Comparison of ENCODE assay signal across 9 mouse cellular contexts in the genomic region with DNA sequence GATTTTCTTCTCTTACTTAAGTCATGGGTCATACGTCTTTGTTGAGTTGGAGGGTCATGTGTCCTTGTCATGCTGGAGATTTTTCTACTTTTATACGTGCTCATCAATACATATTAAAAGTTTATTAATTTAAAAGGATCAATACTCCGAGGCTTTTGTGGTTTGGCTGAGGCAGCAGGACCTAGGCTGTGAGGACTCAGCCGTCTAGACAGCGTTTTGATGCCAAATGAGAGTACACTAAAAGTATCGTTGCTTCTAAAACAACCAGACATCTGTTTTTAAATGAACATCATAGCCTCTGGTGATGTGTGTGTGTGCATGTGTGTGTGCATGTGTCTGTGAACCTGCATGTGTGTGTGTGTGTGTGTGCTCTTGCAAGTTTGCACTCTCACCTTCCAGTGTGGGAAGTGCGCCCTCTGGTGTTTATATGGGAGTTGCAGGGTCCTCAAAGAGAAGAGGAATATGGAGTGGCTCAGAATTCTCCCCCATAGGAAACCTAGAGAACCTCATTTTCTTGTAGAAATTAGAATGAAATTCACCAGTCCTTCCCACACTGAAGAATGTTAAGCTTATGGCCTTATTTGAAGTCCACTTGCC. TPM values are rescaled to one million over a fixed set of nuclear protein-coding genes. Genes with fewer than 3 reads are reported as not detected.
DNase-seq lines count a peak whose midpoint lies in the region; ATAC-seq and TF ChIP-seq lines count a peak whose summit lies in the region.
"Had no signal": no experiment of that assay in that cellular context is flagged by ENCODE, and none has a peak within 500 bp of the region (broad histone marks: within the 10 kb centered on the region; RNA-seq: fewer than 3 reads in every experiment).

No protein-coding gene starts in this region.

- no peak for TF ChIP-seq EP300 in heart, postnatal 0 days (IDR thresholded peaks at IDR 0.05; ENCODE audit: low read depth)
- no peak for TF ChIP-seq EP300 in CH12.LX (IDR thresholded peaks at IDR 0.05; ENCODE audit: low read length)

- H3K79me2 ChIP-seq in CH12.LX (replicated peaks; ENCODE audit: control insufficient read depth, extremely low read depth, insufficient read depth, poor library complexity, severe bottlenecking), result no peaks in the 10 kb centered on the region

- no peak for DNase-seq in heart, postnatal 0 days (ENCODE audit: low spot score)
- DNase-seq in CH12.LX (ENCODE audit: extremely low read depth), result peak; percentile 61
- DNase-seq in kidney, postnatal 0 days (ENCODE audit: low spot score), result peak; percentile 67
- DNase-seq in lung, postnatal 25 days (ENCODE audit: low spot score), result peak; percentile 28
- peak; percentile 17 for DNase-seq in splenic B cell, adult 2 months (ENCODE audit: low read depth, low spot score)

- TF ChIP-seq RAD21 in CH12.LX (IDR thresholded peaks at IDR 0.05; ENCODE audit: low read depth, low read length), result peak; percentile 54

- in situ Hi-C loops in CH12.LX (cut with MboI; ENCODE audit: low pct_ligation_motif_present, low pct_unique_long_range_greater_than_20kb, low sequenced_read_pairs), result loop anchor here (25.0 kb wide), 2 partner anchors 108 to 358 kb away; no protein-coding TSS in a partner anchor

- H3K9ac ChIP-seq in heart, postnatal 0 days (replicated peaks; ENCODE audit: low read depth, low read length), result no peak overlapping the region
- no peak overlapping the region for H3K9ac ChIP-seq in heart, embryonic 12.5 days
- H3K9ac ChIP-seq in CH12.LX (ENCODE audit: insufficient read depth, low read depth), result no peak overlapping the region
- H3K9ac ChIP-seq in forebrain, embryonic 15.5 days (replicated peaks), result no peak overlapping the region
- H3K9ac ChIP-seq in kidney, postnatal 0 days (ENCODE audit: low read depth, low read length), result no peak overlapping the region
- H3K9ac ChIP-seq: limb, embryonic 13.5 days had no signal

- H3K4me1 ChIP-seq in heart, postnatal 0 days (ENCODE audit: control insufficient read depth, insufficient read depth), result no peaks in the 10 kb centered on the region
- no peaks in the 10 kb centered on the region for H3K4me1 ChIP-seq in heart, embryonic 12.5 days (replicated peaks)
- H3K4me1 ChIP-seq in CH12.LX (ENCODE audit: control insufficient read depth in 1 of 2, insufficient read depth in 2 of 2), result no peaks in the 10 kb centered on the region
- H3K4me1 ChIP-seq in bone marrow macrophage, adult 2 months (ENCODE audit: control insufficient read depth, insufficient read depth, low read length), result no peaks in the 10 kb centered on the region
- no peaks in the 10 kb centered on the region for H3K4me1 ChIP-seq in forebrain, embryonic 15.5 days
- H3K4me1 ChIP-seq in kidney, postnatal 0 days (replicated peaks; ENCODE audit: insufficient read depth, low read length), result no peaks in the 10 kb centered on the region

- H3K4me3 ChIP-seq in heart, postnatal 0 days (ENCODE audit: low read depth, low read length), result no peak overlapping the region
- H3K4me3 ChIP-seq in heart, embryonic 12.5 days, result no peak overlapping the region
- H3K4me3 ChIP-seq in CH12.LX (replicated peaks in 1 of 3; ENCODE audit: low read depth in 2 of 3, low read length in 2 of 3, poor library complexity in 1 of 3), result no peak overlapping the region
- H3K4me3 ChIP-seq in bone marrow macrophage, adult 2 months (ENCODE audit: insufficient read depth, low read length), result no peak overlapping the region
- H3K4me3 ChIP-seq in forebrain, embryonic 15.5 days, result no peak overlapping the region
- no peak overlapping the region for H3K4me3 ChIP-seq in kidney, postnatal 0 days (replicated peaks; ENCODE audit: low read depth, low read length)
- H3K4me3 ChIP-seq: limb, embryonic 13.5 days had no signal

- dilution Hi-C loops in CH12.LX (cut with MboI; ENCODE audit: extremely low pct_ligation_motif_present, extremely low pct_unique_long_range_greater_than_20kb, low sequenced_read_pairs), result no loop called here

- no peak for ATAC-seq in heart, postnatal 0 days (ENCODE audit: insufficient read depth, low read depth)
- no peak for ATAC-seq in heart, embryonic 12.5 days (ENCODE audit: insufficient number of reproducible peaks, low FRiP score)
- peak; percentile 53 for ATAC-seq in forebrain, embryonic 15.5 days (replicated peaks)
- ATAC-seq in kidney, postnatal 0 days (replicated peaks; ENCODE audit: low FRiP score, low read depth), result no peak

- TF ChIP-seq POLR2A in CH12.LX (IDR thresholded peaks at IDR 0.05; ENCODE audit: low read depth, low read length), result no peak
- no peak for TF ChIP-seq POLR2A in bone marrow macrophage, adult 2 months (IDR thresholded peaks at IDR 0.05; ENCODE audit: borderline replicate concordance, low read depth, low read length)

- WGBS in heart, postnatal 0 days, result 60% methylated on average over 7 of the region's 7 CpGs
- WGBS in heart, embryonic 12.5 days, result 60% methylated on average over 7 of the region's 7 CpGs
- 68% methylated on average over 7 of the region's 7 CpGs for WGBS in forebrain, embryonic 15.5 days
- WGBS in kidney, postnatal 0 days, result 65% methylated on average over 7 of the region's 7 CpGs

- peak; percentile 78 for TF ChIP-seq CTCF in heart, postnatal 0 days (IDR thresholded peaks at IDR 0.05; ENCODE audit: low read depth)
- peak; percentile 81 to 82 for TF ChIP-seq CTCF in CH12.LX (conservative IDR thresholded peaks at IDR 0.05 in 1 of 2, IDR thresholded peaks at IDR 0.05 in 1 of 2; ENCODE audit: low read depth in 2 of 2, low read length in 2 of 2)
- TF ChIP-seq CTCF in bone marrow macrophage, adult 2 months (IDR thresholded peaks at IDR 0.05; ENCODE audit: low read depth, low read length), result peak; percentile 66
- peak; percentile 89 for TF ChIP-seq CTCF in kidney, postnatal 0 days (IDR thresholded peaks at IDR 0.05; ENCODE audit: low read depth)

- no peaks in the 10 kb centered on the region for H3K36me3 ChIP-seq in heart, postnatal 0 days (replicated peaks; ENCODE audit: control insufficient read depth, insufficient read depth, low read length)
- H3K36me3 ChIP-seq in heart, embryonic 12.5 days, result no peaks in the 10 kb centered on the region
- no peaks in the 10 kb centered on the region for H3K36me3 ChIP-seq in CH12.LX (replicated peaks in 1 of 2; ENCODE audit: control insufficient read depth in 1 of 2, insufficient read depth in 1 of 2, low read length in 1 of 2)
- no peaks in the 10 kb centered on the region for H3K36me3 ChIP-seq in forebrain, embryonic 15.5 days
- no peaks in the 10 kb centered on the region for H3K36me3 ChIP-seq in kidney, postnatal 0 days (ENCODE audit: insufficient read depth, low read length)
- no peaks in the 10 kb centered on the region for H3K36me3 ChIP-seq in splenic B cell, adult 2 months (ENCODE audit: control insufficient read depth, insufficient read depth, low read length, poor library complexity, severe bottlenecking)
- H3K36me3 ChIP-seq: limb, embryonic 13.5 days had no signal

- no peaks in the 10 kb centered on the region for H3K9me3 ChIP-seq in heart, postnatal 0 days (replicated peaks; ENCODE audit: control insufficient read depth, low read length)
- H3K9me3 ChIP-seq in heart, embryonic 12.5 days (replicated peaks), result no peaks in the 10 kb centered on the region
- H3K9me3 ChIP-seq in CH12.LX (replicated peaks; ENCODE audit: low read length), result peaks cover 3% of the 10 kb centered on the region
- no peaks in the 10 kb centered on the region for H3K9me3 ChIP-seq in forebrain, embryonic 15.5 days
- H3K9me3 ChIP-seq in kidney, postnatal 0 days (replicated peaks; ENCODE audit: low read length), result no peaks in the 10 kb centered on the region
- H3K9me3 ChIP-seq: limb, embryonic 13.5 days had no signal

- H3K27ac ChIP-seq in heart, postnatal 0 days (ENCODE audit: low read depth), result no peak overlapping the region
- no peak overlapping the region for H3K27ac ChIP-seq in heart, embryonic 12.5 days (ENCODE audit: poor library complexity, severe bottlenecking)
- H3K27ac ChIP-seq in CH12.LX (ENCODE audit: insufficient read depth, low read depth), result no peak overlapping the region
- H3K27ac ChIP-seq in bone marrow macrophage, adult 2 months (ENCODE audit: insufficient read depth, low read depth, low read length), result no peak overlapping the region
- no peak overlapping the region for H3K27ac ChIP-seq in forebrain, embryonic 15.5 days (replicated peaks)
- no peak overlapping the region for H3K27ac ChIP-seq in kidney, postnatal 0 days
- H3K27ac ChIP-seq: limb, embryonic 13.5 days had no signal

- no peak overlapping the region for H3K4me2 ChIP-seq in heart, postnatal 0 days (ENCODE audit: low read depth, low read length)
- H3K4me2 ChIP-seq in heart, embryonic 12.5 days, result no peak overlapping the region
- H3K4me2 ChIP-seq in CH12.LX (ENCODE audit: insufficient read depth, low read depth, poor library complexity, severe bottlenecking), result no peak overlapping the region
- H3K4me2 ChIP-seq in forebrain, embryonic 15.5 days (replicated peaks), result no peak overlapping the region
- no peak overlapping the region for H3K4me2 ChIP-seq in kidney, postnatal 0 days (ENCODE audit: low read length)
- H3K4me2 ChIP-seq: limb, embryonic 13.5 days had no signal

- no peaks in the 10 kb centered on the region for H3K27me3 ChIP-seq in heart, postnatal 0 days (ENCODE audit: control insufficient read depth, insufficient read depth, low read length)
- peaks cover 22% of the 10 kb centered on the region for H3K27me3 ChIP-seq in heart, embryonic 12.5 days (replicated peaks)
- H3K27me3 ChIP-seq in CH12.LX (replicated peaks), result peaks cover 11% of the 10 kb centered on the region
- H3K27me3 ChIP-seq in forebrain, embryonic 15.5 days, result no peaks in the 10 kb centered on the region
- H3K27me3 ChIP-seq in kidney, postnatal 0 days (ENCODE audit: insufficient read depth, low read length), result no peaks in the 10 kb centered on the region
- H3K27me3 ChIP-seq in splenic B cell, adult 2 months (ENCODE audit: control insufficient read depth, insufficient read depth, low read length, poor library complexity, severe bottlenecking), result no peaks in the 10 kb centered on the region
- H3K27me3 ChIP-seq: limb, embryonic 13.5 days had no signal

RNA-seq across cellular contexts. Expression of a gene that starts 16.6 kb away (rescaled TPM):
- total RNA-seq in heart, postnatal 0 days (2014; rRNA removed; ENCODE audit: low replicate concordance), result 2.1 and 2.5 TPM in 2 replicates
- 0.20 and 0.55 TPM in 2 replicates for polyA plus RNA-seq in heart, postnatal 0 days (2015; fragmentation: Nextera tagmentation; extraction: Ambion mirVana)
- 1.7 and 2.4 TPM in 2 replicates for polyA plus RNA-seq in heart, embryonic 12.5 days (2016; fragmentation: Nextera tagmentation; extraction: Ambion mirVana)
- total RNA-seq in CH12.LX (2012; rRNA removed), result not detected in 2 replicates
- total RNA-seq in CH12.LX (2014; rRNA removed), result not detected in 2 replicates
- polyA plus RNA-seq in CH12.LX (2012; ENCODE audit: insufficient read length, low read depth), result not detected in 2 replicates
- polyA plus RNA-seq in bone marrow macrophage, adult 2 months (2012; ENCODE audit: insufficient read depth, insufficient read length, missing spikeins), result not detected in 2 replicates
- polyA plus RNA-seq in forebrain, embryonic 15.5 days (2015; fragmentation: Nextera tagmentation; extraction: Ambion mirVana), result 0.57 and 1.1 TPM in 2 replicates
- 14.8 and 16.0 TPM in 2 replicates for polyA plus RNA-seq in kidney, postnatal 0 days (2015; fragmentation: Nextera tagmentation; extraction: Ambion mirVana)

RNA-seq across cellular contexts. Expression of a gene that starts 58.6 kb away (rescaled TPM):
- total RNA-seq in heart, postnatal 0 days (2014; rRNA removed; ENCODE audit: low replicate concordance), result 22.7 and 24.7 TPM in 2 replicates
- 22.0 and 28.6 TPM in 2 replicates for polyA plus RNA-seq in heart, postnatal 0 days (2015; fragmentation: Nextera tagmentation; extraction: Ambion mirVana)
- polyA plus RNA-seq in heart, embryonic 12.5 days (2016; fragmentation: Nextera tagmentation; extraction: Ambion mirVana), result 30.7 and 31.4 TPM in 2 replicates
- total RNA-seq in CH12.LX (2012; rRNA removed) (not detected in 2 replicates), CH12.LX (2014; rRNA removed) (0.34 TPM in 1 of 2 replicates, not detected in the other)
- polyA plus RNA-seq in CH12.LX (2012; ENCODE audit: insufficient read length, low read depth), result not detected in 2 replicates
- 0.19 and 0.28 TPM in 2 replicates for polyA plus RNA-seq in bone marrow macrophage, adult 2 months (2012; ENCODE audit: insufficient read depth, insufficient read length, missing spikeins)
- polyA plus RNA-seq in forebrain, embryonic 15.5 days (2015; fragmentation: Nextera tagmentation; extraction: Ambion mirVana), result 1.4 and 2.1 TPM in 2 replicates
- 57.5 and 66.1 TPM in 2 replicates for polyA plus RNA-seq in kidney, postnatal 0 days (2015; fragmentation: Nextera tagmentation; extraction: Ambion mirVana)
